Mouse (Mus musculus): ENCODE data around the gene Llgl1.

Gene Llgl1

DNA sequence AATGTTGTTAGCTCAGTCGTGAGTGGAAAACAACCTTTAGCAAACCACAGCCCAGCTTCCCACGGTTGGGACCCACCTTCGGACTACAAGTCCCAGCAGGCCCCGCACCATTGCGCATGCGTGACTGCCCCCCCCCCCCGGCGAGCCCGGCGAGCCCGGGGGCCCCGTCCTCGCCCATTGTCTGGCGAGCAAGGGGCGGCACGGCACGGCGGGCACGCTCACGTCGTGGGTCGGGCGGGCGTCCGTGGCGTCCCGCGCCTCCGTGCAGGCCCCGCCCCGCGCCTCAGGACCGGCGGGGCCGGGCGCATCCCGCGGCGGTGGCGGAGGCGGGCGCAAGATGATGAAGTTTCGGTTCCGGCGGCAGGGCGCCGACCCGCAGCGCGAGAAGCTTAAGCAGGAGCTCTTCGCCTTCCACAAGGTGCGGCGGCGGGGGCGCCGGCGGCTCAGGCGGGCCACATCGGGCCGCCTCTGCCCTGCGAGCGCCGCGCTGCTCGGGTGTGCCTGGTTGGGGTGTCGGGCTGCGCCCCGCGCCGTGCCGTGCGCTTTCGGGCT is at the start of gene Llgl1:
Llgl1 (plus strand) TSS at position 200 of the 552 bp plus-strand sequence.
- peak; percentile 75 to 84 for DNase-seq (ENCODE audit: low spot score in 2 of 2)

DNA sequence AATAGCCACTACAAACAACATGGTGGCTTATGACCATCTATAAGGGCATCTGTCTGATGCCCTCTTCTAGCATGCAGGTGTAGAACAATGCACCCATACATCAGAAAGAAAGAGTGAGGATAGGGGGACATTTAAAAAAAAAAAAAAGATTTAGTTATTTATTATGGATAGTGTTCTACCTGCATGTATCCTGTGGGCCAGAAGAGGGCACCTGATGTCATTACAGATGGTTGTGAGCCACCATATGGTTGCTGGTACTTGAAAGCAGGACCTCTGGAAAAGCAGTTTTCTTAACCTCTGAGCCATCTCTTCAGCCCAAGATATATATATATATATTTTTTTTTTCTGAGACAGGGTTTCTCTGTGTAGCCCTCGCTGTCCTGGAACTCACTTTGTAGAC is 3.4 kb upstream of the Llgl1 start:
- DNase-seq (ENCODE audit: low spot score in 2 of 2), result no peak

DNA sequence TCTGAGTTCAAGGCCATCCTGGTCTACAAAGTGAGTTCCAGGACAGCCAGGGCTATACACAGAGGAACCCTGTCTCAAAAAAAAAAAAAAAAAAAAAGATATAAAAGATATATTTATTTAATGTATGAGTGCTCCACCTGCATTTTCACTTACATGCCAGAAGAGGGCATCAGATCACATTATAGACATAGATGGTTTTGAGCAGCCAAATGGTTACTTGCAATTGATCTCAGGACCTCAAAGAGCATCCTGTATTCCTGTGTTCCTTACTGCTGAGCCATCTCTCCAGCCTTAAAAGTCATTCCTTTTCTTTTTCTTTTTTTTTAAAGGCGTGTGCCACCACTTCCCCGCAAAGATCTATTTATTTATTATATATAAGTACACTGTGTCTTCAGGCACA is 2.0 kb upstream of the Llgl1 start:
- DNase-seq (ENCODE audit: low spot score in 2 of 2), result no peak

DNA sequence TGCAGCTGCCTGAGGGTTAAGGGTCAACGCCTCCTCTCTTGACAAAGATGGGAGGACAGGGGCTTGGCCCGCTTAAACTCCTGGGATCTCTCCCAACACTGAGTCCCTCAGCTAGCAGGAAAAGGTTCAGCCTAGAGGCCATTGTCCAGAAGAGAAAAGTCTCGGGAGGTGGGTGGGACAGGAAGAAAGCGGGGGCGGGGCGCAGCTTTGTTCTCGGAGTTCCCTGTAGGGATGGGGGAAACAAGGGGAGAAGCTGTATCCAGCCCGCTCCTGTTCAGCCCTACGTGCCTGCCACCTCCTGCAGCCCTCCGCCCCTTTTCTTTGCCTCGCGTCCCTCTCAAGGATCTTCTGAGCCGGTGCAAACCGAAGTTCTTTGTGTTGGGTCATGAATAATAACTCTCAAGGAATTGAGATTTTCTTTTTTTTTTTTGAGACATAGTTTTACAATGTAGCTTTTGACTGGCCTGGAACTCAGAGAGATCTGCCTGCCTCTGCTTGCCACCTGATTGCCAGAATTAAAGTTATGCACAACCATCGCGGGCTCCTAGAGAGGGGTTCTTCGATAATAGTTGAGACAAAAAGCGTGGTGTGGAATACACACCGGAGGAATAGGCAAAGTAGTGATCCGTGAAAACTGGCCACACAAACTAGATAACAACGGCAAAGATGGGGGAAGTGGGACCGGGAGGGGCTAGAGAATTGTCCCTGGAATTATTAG is 558 bp upstream of the Llgl1 start:
- peak; percentile 50 to 79 for DNase-seq (ENCODE audit: low spot score in 2 of 2)

DNA sequence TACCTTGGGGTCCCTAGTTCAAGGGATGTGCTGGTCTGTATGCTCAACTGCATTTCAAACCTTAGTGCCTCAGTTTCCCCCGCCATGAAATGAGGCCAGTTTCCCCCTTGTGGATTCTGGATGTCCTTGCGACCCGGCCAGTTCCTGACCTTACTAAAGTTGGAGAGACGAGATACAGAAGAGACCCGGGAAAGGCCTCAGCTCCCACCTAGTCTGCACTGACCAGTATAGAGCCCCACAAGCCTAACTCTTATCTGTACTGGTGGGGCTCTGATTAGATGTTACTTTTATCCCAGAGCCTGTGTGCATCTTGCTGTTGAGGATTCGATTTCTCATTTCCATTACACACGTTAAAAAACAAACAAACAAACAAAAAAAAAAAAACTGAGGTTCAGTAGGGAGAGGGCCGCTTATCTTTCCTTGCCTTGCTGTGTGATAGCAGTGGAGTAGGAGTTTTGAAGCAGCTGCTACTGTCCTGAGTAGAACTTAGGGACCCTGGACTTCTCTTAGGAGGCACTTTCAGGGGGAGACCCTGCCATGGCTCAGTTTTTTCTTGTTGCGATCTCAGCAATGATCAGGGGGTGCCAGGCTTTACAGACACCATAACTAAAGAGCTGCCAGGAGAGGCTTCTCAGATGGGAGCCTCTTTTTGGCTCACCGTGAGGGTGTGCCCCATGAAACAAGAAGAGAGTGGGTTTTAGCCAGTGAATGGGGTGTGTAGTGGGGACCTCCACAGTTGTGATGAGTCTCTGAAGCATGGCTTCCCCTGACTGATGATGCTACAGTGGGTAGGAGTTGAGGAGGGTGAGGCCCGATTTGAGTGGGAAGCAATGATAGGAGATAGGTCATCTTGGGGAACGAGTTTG is 1.0 kb downstream of the Llgl1 start:
- DNase-seq (ENCODE audit: low spot score in 2 of 2), result peak in 1 of 2 experiments; percentile 0

DNA sequence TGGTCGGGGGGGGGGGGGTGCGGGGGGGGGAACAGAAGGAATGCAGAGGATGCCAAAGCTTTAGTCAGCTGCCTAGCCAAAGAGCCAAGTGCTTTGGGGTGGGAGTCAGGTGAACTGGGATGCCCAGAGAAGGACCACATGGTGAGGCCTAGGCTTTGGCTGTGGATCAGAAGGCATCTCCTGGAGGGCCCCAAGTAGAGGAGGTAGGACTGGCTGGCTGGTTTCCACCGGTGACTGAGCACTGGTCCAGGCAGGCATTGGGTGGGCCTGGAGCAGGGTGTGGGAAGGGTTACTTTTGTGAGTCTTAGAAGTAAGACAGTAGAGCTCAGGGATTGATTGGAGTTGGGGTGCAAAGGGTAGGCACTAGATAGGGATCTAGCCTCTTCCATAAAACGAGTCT is 2.1 kb downstream of the Llgl1 start:
- DNase-seq (ENCODE audit: low spot score in 2 of 2), result peak in 1 of 2 experiments; percentile 0

DNA sequence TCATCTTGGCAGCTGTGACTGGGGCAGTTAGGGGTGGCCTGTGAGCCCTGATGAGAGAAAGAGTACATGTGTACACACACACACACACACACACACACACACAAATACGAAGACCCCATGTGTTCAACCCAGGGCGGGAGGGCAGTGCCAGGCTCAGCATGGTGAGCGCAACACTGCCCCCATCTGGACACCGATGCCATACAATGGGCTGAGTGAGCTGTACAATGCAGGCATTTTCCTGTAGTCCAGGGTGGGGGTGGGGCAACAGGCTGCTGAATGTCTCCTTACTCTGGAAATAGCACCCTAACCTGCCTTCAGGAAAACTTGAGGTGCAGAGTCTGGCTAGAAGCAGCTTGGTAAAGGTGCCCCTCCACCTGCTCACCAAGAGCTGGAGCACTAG is 3.6 kb downstream of the Llgl1 start:
- peak in 1 of 2 experiments; percentile 28 for DNase-seq (ENCODE audit: low spot score in 2 of 2)

DNA sequence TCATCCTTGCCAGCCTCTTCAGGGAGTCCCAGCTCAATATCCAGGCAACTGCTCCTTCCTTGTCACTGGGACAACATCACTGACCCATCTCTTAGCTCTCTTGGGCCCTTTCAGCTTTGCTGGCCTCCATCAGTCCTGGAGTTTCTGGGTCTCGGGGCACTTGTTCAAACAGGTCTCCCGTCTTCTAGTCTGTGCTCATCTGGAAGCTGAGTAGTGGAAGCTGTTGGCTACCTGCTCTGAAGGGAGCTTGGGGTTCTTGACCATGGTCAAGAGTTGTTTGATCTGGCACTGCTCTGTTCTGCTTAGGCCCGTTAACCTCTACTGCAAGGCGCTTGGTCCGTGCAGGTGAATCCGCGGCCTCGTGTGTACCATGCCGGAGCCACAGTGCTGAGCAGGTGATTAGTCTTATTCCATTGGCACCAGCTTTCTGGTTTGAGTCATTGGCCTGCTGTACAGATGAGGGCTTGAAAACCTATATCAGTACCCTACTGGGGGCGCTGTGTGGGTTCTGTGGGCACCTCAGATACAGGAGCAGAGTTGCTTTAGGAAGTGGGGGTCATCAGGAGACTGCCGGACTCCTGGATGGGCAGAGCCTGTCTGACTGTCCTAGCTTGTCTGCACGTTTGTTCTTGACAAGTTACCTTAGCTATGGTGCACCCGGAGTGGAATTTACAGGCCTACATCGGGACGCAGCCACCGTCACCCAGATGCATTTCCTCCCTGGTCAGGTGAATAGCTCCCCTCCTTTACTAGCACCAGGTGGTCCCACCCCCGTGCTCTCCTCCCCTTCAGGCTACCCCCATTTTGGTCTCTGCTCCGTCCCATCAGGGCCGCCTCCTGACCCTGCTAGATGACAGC is 4.7 kb downstream of the Llgl1 start:
- DNase-seq (ENCODE audit: low spot score in 2 of 2), result peak in 1 of 2 experiments; percentile 0

DNA sequence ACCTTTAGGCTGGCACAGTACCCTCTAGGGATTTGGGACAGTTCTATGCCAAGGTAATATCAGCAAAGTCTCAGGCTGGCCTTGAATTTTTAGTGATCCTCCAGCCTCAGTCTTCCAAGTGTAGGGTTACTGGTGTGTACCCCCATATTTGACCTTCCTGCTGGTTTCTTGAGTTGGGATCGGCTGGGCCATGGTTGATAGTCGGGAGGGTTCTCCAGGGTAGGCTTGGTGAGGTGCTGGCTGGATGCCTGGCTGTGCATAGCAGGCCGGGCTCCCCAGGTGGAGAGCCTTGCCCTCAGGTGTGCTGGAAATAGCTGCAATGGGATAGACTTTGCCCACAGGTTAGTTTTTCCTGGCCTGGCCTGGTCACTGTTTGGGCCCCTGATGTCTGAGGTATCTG is 5.7 kb downstream of the Llgl1 start:
- DNase-seq (ENCODE audit: low spot score in 2 of 2), result no peak

DNA sequence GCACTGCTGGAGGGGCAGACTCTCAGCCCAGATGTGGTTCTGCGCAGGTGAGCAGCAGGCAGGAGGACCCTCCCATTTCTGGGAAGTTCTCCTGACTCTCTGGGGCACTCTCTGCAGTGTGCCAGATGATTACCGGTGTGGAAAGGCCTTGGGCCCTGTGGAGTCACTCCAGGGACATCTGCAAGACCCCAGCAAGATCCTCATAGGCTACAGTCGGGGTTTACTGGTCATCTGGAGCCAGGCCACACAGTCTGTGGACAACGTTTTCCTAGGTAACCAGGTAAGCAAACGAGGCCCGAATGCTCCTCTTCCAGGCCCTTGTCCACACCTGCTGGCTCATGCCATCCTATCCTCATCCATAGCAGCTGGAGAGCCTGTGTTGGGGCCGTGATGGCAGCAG is 6.6 kb downstream of the Llgl1 start:
- DNase-seq (ENCODE audit: low spot score in 2 of 2), result no peak

DNA sequence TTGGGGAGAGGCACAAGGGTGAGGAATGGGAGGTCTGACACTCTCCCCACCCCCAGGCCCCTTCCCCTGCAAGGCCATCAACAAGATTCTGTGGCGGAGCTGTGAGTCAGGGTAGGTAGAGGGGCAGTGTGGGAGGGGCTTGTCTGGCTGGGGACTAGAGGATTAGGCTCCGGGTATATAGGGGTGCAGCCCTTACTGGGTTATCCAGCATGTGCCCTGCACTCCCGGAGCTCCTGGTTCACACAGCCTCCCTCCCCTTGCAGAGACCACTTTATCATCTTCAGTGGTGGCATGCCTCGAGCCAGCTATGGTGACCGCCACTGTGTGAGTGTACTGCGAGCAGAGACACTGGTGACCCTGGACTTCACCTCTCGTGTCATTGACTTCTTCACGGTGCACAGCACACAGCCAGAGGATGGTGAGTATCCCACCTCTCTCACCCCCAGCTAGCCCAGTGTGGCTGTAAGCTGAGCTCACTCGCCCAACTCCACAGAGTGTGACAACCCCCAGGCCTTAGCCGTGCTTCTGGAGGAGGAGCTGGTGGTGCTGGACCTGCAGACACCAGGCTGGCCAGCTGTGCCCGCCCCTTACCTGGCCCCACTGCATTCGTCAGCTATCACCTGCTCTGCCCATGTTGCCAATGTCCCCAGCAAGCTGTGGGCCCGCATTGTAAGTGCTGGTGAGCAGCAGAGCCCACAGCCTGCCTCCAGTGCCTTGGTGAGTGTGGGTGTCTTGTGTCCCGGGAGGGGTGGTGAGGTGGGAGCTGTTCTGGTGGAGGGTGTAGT is 7.4 kb downstream of the Llgl1 start:
- DNase-seq (ENCODE audit: low spot score in 2 of 2), result peak in 1 of 2 experiments; percentile 1

DNA sequence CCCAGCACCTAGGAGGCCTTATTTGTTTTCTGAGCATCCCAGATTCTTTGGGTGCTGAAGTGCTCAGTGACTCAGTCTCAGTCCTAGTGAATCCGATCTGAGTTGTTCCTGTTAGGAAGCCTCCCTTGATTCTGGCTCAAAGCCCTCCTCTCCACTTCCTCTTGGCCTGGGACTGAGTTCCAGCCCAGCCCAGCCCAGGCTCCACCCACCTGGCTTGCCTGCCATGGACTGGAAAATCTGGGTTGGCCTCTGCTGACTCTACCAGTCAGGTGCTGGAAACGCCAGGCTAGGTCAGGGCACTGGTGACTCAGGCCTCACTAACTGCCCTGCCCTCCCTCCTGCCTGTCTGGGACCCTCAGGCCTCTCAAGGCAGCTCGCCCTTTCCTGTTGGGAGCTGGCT is 8.1 kb downstream of the Llgl1 start:
- peak; percentile 90 to 94 for DNase-seq (ENCODE audit: low spot score in 2 of 2)

DNA sequence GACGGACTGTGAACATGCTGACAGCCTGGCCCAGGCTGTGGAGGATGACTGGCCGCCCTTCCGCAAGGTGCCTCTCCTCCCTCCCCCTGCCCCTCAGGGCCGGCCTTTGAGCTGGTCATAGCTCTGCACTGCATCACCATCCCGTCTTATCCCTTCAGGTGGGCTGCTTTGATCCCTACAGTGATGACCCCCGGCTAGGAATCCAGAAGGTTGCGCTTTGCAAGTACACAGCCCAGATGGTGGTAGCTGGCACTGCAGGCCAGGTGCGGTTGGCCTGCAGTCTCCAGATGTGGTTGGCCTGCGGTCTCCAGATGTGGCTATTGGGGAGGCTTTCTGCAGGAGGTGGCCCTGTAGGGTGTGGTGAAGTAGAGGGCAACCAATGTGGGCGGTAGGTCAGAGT is 9.1 kb downstream of the Llgl1 start:
- DNase-seq (ENCODE audit: low spot score in 2 of 2), result no peak

DNA sequence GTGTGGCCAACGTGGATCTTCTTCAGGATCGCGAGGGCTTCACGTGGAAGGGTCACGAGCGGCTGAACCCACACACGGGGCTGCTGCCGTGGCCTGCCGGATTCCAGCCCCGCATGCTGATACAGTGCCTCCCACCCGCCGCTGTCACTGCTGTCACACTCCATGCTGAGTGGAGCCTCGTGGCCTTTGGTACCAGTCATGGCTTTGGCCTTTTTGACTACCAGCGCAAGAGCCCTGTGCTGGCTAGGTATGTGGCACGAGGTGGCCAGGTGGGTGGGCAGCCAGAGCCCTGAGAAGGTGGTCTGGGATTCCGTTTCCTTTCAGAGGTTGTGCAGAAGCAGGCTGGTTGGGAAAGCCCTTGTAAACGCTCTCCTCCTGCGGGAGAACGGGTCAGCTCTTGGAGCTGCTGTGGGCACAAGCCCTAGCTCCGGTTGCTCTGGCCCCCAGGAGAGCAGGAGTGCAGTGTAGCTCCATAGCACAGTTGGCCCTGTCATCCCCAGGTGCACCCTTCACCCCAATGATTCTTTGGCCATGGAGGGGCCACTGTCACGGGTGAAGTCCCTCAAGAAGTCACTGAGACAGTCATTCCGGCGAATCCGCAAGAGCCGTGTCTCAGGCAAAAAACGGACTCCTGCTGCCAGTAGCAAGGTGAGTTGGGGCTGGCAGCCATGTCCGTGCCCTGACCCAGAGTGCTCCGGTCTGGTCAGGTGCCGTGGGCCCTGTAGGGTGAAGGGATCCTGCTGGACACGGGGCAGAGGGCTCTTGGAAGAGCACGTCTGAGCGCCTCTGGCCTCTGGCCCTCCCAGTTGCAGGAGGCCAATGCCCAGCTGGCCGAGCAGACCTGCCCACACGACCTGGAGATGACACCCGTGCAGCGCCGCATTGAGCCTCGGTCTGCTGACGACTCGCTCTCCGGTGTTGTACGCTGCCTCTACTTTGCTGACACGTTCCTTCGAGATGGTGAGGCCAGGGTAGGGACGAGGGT is 10.2 kb downstream of the Llgl1 start:
- peak in 1 of 2 experiments; percentile 0 for DNase-seq (ENCODE audit: low spot score in 2 of 2)

DNA sequence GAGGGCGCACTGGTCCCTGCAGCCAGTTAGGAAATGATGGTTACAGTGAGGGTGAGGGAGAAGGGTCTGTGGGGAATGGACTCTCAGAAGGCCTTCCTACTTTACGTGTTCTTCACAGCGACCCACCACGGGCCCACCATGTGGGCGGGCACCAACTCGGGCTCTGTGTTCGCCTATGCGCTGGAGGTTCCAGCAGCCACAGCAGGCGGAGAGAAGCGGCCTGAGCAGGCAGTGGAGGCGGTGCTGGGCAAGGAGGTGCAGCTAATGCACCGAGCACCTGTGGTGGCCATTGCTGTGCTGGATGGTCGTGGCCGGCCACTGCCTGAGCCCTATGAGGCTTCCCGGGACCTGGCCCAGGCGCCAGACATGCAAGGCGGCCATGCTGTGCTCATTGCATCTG is 11.7 kb downstream of the Llgl1 start:
- no peak for DNase-seq (ENCODE audit: low spot score in 2 of 2)

DNA sequence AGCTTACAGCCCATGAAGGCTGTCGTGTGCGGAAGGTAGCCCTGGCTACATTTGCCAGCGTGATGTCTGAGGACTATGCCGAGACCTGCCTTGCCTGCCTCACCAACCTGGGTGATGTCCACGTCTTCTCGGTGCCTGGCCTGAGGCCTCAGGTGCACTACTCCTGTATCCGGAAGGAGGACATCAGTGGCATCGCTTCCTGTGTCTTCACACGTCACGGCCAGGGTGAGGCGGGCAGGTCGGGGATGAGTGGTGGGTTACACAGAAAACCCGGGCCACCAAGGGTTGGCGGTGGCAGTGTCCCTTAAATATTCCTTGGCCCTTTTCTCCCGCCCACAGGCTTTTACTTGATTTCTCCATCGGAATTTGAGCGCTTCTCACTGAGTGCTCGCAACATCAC is 12.5 kb downstream of the Llgl1 start:
- no peak for DNase-seq (ENCODE audit: low spot score in 2 of 2)

DNA sequence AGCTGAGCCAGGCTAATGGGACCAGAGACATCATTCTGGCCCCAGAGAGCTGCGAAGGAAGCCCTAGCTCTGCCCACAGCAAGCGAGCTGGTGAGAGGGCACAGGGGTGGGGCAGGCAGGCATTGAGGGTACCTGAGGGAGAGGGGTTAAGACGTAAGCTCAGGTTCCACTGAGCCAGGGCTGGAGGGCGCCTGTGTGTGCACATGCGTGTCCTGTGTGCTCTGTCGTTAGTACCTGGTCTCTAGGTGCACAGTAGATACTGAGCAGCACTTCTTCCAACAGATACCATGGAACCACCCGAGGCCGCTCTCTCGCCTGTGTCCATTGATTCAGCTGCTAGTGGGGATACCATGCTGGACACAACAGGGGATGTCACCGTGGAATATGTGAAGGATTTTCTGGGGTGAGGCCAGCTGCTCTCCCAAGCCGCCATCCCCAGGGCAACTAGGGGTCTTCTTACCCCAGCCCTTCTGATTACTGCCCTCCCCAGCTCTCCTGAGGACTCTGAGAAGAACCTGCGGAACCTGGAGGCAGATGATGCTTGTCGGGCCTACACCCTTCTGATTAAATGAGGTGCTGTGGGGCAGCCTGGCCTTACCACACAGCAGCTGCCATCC is 13.2 kb downstream of the Llgl1 start:
- DNase-seq (ENCODE audit: low spot score in 2 of 2), result no peak

DNA sequence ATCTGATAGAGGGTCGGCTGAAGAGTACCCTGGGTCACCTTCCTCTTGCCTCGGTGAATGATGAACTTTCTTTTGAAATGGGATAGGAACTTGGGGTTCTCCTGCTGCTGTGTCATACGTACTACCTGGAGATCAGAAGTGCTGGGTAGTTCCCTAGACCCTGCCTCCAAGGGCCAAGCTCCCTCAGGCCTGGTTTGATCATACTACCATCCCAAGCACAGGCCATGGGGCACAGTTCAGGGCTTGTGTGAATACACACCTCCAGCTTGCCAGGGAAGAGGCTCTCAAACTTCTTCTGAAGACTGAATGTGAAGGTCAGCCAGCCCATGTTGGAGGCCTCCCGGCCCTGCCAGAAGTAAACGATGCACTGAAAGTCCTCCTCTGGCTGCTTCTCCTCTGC is 16.3 kb downstream of the Llgl1 start:
- no peak for DNase-seq (ENCODE audit: low spot score in 2 of 2)

DNA sequence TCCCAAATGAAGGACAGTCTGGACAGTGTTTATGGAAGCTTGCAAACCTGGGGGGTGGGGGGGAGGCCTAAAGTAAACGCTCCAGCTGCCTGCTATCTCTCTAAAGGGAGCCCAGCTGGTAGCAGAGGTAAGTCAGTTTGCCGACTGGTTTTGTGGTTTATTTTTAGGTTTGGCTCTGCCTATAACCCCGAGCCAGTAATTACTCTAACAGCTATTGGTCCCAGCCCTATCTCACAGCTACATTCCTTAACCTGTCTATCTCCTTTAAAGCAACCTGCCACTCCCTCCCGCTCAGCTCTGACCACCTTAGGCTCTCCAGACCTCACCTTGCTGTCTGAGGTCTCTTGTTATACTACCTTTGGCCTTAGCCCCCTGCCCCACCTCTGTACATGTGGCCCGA is 19.7 kb downstream of the Llgl1 start:
- DNase-seq (ENCODE audit: low spot score in 2 of 2), result no peak
